Mouse (Mus musculus) limb, embryonic 13.5 days (tissue): ENCODE data around the gene Sec14l1. TPM values are rescaled to one million over a fixed set of nuclear protein-coding genes. Genes with fewer than 3 reads are reported as not detected.
A peak's percentile ranks its signal among the peaks of the same experiment; 100 is the strongest.

ENCODE experiments used
- ATAC-seq: fragments of 200-750 bp; cut with Nextera tagmentation; 2 replicates; pipeline ENCODE4 v1.8.0; 2017; ENCODE audit warnings: low read depth, moderate number of reproducible peaks, moderate TSS enrichment; ENCODE audit not compliant: low FRiP score
- H3K27ac ChIP-seq: fragments of 300-500 bp; sonication (generic); 2 replicates; pipeline ENCODE4 v1.5.1; 2015; ENCODE audit warnings: inconsistent platforms, mild to moderate bottlenecking, moderate library complexity
- H3K27me3 ChIP-seq: fragments of 300-500 bp; sonication (generic); 2 replicates; pipeline ENCODE4 v1.6.1; 2015; ENCODE audit warnings: mild to moderate bottlenecking, inconsistent platforms
- H3K36me3 ChIP-seq: fragments of 300-500 bp; sonication (generic); 2 replicates; pipeline ENCODE4 v1.6.1; 2015; ENCODE audit warnings: inconsistent platforms, mild to moderate bottlenecking, moderate library complexity
- H3K4me1 ChIP-seq: fragments of 300-500 bp; sonication (generic); 2 replicates; pipeline ENCODE4 v1.6.1; 2015; ENCODE audit warnings: inconsistent platforms
- H3K4me2 ChIP-seq: fragments of 300-500 bp; sonication (generic); replicated peaks from 2 replicates; pipeline ENCODE4 v1.6.1; 2015; ENCODE audit warnings: inconsistent platforms, mild to moderate bottlenecking, moderate library complexity
- H3K4me3 ChIP-seq: fragments of 300-500 bp; sonication (generic); 2 replicates; pipeline ENCODE4 v1.5.1; 2015; ENCODE audit warnings: moderate library complexity, mild to moderate bottlenecking, inconsistent platforms
- H3K9ac ChIP-seq: fragments of 300-500 bp; sonication (generic); 2 replicates; pipeline ENCODE4 v1.6.1; 2015; ENCODE audit warnings: mild to moderate bottlenecking, inconsistent platforms
- H3K9me3 ChIP-seq: fragments of 300-500 bp; sonication (generic); 2 replicates; pipeline ENCODE4 v1.6.1; 2016; ENCODE audit warnings: inconsistent platforms
- WGBS: fragments of 180-500 bp; shearing (Covaris S2); methylation state at CpG from one replicate; pipeline ENCODE4 v1.1.7; 2015; 5-methylcytosine and 5-hydroxymethylcytosine counted together
- polyA plus RNA-seq: library from polyadenylated mRNA; unstranded; fragments of >200 nt; fragmentation: Nextera tagmentation; extraction: Ambion mirVana; gene quantifications from 2 replicates; pipeline ENCODE4 v1.2.1, GENCODE M21; 2015

Sec14l1 gene
- polyA plus RNA-seq, 1 experiment from 2014 or later = 65.4 TPM

GRCm38 (mm10) chr11:117183841-117184240 is 68.9 kb downstream of the Sec14l1 start:
- H3K4me2 ChIP-seq = no peak overlapping the region
- no peaks in the 10 kb centered on the region for H3K36me3 ChIP-seq
- no peak for ATAC-seq
- no peak overlapping the region for H3K27ac ChIP-seq
- H3K4me3 ChIP-seq = no peak overlapping the region
- peaks cover 16% of the 10 kb centered on the region for H3K4me1 ChIP-seq
- no peak overlapping the region for H3K9ac ChIP-seq
- H3K9me3 ChIP-seq = peaks cover 21% of the 10 kb centered on the region
- 81% methylated on average over 5 of the region's 5 CpGs for WGBS
- H3K27me3 ChIP-seq = no peaks in the 10 kb centered on the region

DNA sequence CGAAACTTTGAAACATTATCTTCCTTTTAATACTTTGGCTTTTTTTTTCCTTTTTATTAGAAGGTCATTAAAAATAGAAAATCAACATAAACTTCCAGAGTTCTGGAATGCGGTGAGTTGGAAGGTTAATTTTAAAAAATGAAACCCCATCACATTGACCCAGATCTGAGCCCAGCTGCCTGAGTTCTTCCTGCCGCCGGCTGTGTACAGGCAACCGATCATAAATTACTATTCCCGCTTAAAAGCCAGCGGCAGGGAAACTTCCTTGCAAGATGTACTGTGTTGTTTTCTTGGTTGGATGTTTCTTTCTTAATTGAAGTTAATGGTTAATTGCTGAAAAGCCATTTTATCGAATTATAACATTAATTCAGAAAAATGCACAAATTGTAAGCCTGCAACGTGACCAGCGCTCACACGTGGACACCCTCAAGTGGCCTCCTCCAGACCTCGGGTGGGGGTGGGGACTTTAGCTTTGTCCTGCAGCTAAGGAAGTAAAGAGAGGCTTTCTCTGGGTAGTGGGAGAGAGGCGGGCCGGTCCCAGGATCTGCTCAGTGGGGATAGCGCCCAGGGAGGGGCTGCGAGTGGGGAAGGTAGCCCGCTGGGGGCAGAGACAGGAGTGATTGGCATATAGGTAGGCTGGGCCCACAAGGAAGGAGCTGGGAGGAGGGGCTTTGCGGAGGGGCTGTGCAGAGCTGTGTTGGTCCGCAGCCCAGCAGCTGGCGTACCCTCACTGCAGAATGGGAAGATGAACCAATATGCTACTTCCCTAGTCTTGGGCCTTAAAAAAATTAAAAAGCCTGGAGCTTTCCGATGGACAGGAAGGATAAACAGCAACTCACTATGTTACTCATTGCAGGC is 70.3 kb downstream of the Sec14l1 start:
- peak overlapping the region; percentile 84 for H3K27ac ChIP-seq
- H3K4me1 ChIP-seq = peaks cover 16% of the 10 kb centered on the region
- no peak for ATAC-seq
- 28% methylated on average over 21 of the region's 21 CpGs for WGBS
- no peaks in the 10 kb centered on the region for H3K36me3 ChIP-seq
- H3K27me3 ChIP-seq = no peaks in the 10 kb centered on the region
- H3K9me3 ChIP-seq = peaks cover 17% of the 10 kb centered on the region
- no peak overlapping the region for H3K4me3 ChIP-seq
- H3K4me2 ChIP-seq = peak overlapping the region; percentile 49
- peak overlapping the region; percentile 31 for H3K9ac ChIP-seq

GRCm38 (mm10) chr11:117191524-117191923 is 76.6 kb downstream of the Sec14l1 start:
- ATAC-seq = no peak
- Histone ChIP-seq H3K4me1 (no peaks in the 10 kb centered on the region), H3K4me2 (no peak overlapping the region), H3K4me3 (no peak overlapping the region), H3K27me3 (no peaks in the 10 kb centered on the region), H3K9me3 (no peaks in the 10 kb centered on the region), H3K9ac (no peak overlapping the region), H3K27ac (no peak overlapping the region), H3K36me3 (no peaks in the 10 kb centered on the region)
- 66% methylated on average over 5 of the region's 5 CpGs for WGBS

DNA sequence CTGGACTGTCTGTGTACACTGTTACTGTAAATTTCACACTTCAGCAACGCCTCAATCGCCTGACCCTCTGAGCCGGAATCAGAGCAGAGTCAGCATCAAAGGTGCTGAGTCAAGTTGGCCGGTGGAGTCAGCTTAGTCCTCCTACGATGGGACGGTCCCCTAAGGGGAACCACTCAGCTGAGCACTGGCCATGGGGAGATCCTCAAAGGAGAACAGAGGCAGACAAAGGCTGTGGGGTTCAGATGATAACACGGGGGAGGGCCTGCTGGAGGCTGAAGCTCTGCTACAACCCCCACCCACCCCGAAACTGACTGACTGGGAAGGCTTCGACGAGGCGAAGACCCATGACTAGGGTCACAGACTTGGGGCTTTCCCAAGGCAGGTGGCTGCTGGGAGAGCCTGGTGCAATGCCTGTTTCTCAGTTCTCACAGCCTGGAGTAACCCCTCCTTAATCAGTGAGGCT is 79.5 kb downstream of the Sec14l1 start:
- no peak for ATAC-seq

DNA sequence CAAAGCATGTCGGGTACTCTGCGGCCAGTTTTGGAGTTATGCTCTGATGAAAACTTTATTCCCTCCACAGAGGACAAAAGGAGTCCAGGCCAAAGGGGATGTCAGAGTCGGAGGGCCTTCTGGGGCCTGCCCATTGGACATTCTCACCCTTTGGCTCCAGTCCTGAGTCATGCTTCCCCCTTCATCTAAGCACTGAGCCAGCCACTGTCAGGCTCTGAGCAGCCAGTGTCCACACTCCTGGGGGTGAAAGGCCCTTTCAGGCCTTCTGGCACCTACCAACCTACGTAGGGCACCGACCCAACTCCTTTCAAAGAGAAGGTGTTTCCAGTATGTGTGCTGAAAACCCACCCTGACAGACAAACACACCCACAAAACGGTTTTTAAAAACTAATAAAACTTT is 80.6 kb downstream of the Sec14l1 start:
- ATAC-seq = no peak
- Histone ChIP-seq H3K27me3 (peaks cover 24% of the 10 kb centered on the region), H3K4me2 (no peak overlapping the region), H3K4me1 (peaks cover 17% of the 10 kb centered on the region), H3K4me3 (no peak overlapping the region), H3K9me3 (no peaks in the 10 kb centered on the region), H3K9ac (no peak overlapping the region), H3K36me3 (no peaks in the 10 kb centered on the region), H3K27ac (no peak overlapping the region)
- 77% methylated on average over 6 of the region's 6 CpGs for WGBS

More for the DNA sequence above, 79.5 kb downstream of the Sec14l1 start:
- Histone ChIP-seq H3K27me3 (peaks cover 15% of the 10 kb centered on the region), H3K4me3 (no peak overlapping the region), H3K9me3 (no peaks in the 10 kb centered on the region), H3K36me3 (no peaks in the 10 kb centered on the region), H3K4me1 (peaks cover 6% of the 10 kb centered on the region), H3K9ac (no peak overlapping the region), H3K4me2 (no peak overlapping the region), H3K27ac (no peak overlapping the region; the same call in 1 of the 2 replicates)
- 73% methylated on average over 11 of the region's 11 CpGs for WGBS

DNA sequence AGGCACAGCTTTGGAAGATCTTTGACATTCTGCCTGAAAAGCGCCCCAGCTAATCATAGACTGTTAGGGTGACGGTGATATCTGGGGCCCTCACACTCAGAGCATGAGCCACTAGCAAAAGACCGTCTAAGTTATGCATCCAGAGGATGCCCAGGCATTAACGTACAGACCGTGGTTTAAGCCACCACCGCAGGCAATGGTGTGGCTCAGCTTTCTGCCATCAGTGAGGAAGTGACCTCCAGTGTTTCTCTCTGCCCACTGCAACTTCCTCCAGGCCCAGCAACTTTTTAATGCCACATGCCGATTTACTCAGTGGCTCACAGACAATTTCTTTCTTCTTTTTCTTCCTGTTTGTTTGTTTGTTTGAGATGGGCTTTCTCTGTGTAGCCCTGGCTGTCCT is 81.7 kb downstream of the Sec14l1 start:
- Histone ChIP-seq H3K4me3 (no peak overlapping the region), H3K4me1 (peaks cover 27% of the 10 kb centered on the region), H3K27me3 (peaks cover 24% of the 10 kb centered on the region), H3K27ac (no peak overlapping the region), H3K4me2 (no peak overlapping the region), H3K9me3 (no peaks in the 10 kb centered on the region), H3K36me3 (no peaks in the 10 kb centered on the region), H3K9ac (no peak overlapping the region)
- ATAC-seq = no peak
- WGBS = 82% methylated on average over 7 of the region's 7 CpGs

GRCm38 (mm10) chr11:117198122-117198521 is 83.2 kb downstream of the Sec14l1 start:
- H3K4me1 ChIP-seq = peaks cover 39% of the 10 kb centered on the region
- H3K27me3 ChIP-seq = peaks cover 24% of the 10 kb centered on the region
- H3K36me3 ChIP-seq = no peaks in the 10 kb centered on the region
- no peak overlapping the region for H3K9ac ChIP-seq
- no peak for ATAC-seq
- no peaks in the 10 kb centered on the region for H3K9me3 ChIP-seq
- WGBS = 87% methylated on average over 5 of the region's 5 CpGs
- no peak overlapping the region for H3K4me2 ChIP-seq
- H3K27ac ChIP-seq = no peak overlapping the region
- no peak overlapping the region for H3K4me3 ChIP-seq

DNA sequence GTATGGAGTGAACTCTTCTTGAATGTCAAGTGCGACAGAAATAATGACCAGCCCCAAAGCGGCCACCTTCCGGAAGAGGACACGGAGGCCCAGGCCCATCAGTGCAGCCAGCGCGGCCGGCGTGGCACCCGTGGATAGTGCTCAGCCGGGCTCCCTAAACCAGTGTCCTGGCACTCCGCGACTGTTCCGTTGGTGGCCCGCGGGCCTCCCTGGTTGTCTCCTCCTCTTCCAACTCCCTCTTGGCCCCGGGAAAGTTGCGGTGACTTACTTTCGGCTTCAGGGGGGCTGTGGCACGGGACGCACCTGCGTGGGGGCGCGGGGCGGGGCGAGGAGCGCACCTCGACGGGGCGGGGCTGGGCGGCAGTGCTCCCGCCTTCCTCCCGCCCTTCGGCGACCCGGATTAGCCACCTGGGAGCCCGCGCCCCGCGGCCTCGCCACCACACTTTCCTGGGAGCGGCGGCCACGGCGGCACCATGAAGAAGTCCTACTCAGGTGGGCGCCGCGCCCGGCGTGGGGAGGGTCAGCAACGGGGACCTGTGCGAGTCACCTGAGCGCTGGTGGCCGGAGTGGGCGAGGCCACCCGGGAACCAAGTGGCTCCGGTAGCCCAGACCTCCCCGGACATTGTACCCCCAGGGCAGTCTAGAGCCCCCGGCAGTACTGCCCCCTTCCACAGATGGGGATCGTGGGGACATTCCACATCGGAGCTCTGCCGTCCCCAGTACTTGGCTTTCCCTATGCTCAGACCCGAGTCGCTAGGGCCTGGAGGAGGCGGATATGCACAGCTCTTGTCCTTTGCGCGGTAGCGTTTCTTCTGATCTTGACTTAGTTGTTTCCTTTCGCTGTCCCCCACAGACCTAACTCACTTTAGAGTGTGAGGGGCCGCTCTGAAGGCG is 84.6 kb downstream of the Sec14l1 start, which contains the start of gene Sept9:
Gene Sept9 (plus strand): TSS at position 380 of the 894 bp plus-strand sequence.
- peak within 1 kb of the TSS; percentile 58 for H3K9ac ChIP-seq
- H3K27me3 ChIP-seq = peaks cover 24% of the 10 kb centered on the region
- ATAC-seq = 0 out of 2 replicates have a peak, but pooled peaks have one; percentile 19

GRCm38 (mm10) chr11:117201846-117202245 is 86.9 kb downstream of the Sec14l1 start:
- Histone ChIP-seq H3K27ac (no peak overlapping the region), H3K9me3 (no peaks in the 10 kb centered on the region), H3K27me3 (peaks cover 24% of the 10 kb centered on the region), H3K4me1 (peaks cover 57% of the 10 kb centered on the region), H3K4me3 (no peak overlapping the region), H3K4me2 (no peak overlapping the region), H3K36me3 (no peaks in the 10 kb centered on the region), H3K9ac (no peak overlapping the region)
- 84% methylated on average over 12 of the region's 12 CpGs for whole genome bisulfite sequencing
- ATAC-seq = no peak

More for the DNA sequence above, 84.6 kb downstream of the Sec14l1 start, which contains the start of gene Sept9:
- H3K4me3 ChIP-seq = peak within 1 kb of the TSS; percentile 54
- H3K4me2 ChIP-seq = peak within 1 kb of the TSS; percentile 96
- no peak within 1 kb of the TSS; the same call in 1 of the 2 replicates for H3K27ac ChIP-seq
- 1% methylated on average over 64 of the region's 70 CpGs for WGBS
- H3K9me3 ChIP-seq = no peaks in the 10 kb centered on the region
- H3K36me3 ChIP-seq = no peaks in the 10 kb centered on the region
- H3K4me1 ChIP-seq = peaks cover 44% of the 10 kb centered on the region

GRCm38 (mm10) chr11:117204606-117205005 is 89.6 kb downstream of the Sec14l1 start:
- Histone ChIP-seq H3K36me3 (no peaks in the 10 kb centered on the region), H3K4me2 (no peak overlapping the region), H3K9me3 (no peaks in the 10 kb centered on the region), H3K9ac (no peak overlapping the region), H3K27ac (no peak overlapping the region), H3K4me1 (peaks cover 69% of the 10 kb centered on the region), H3K4me3 (no peak overlapping the region), H3K27me3 (peaks cover 8% of the 10 kb centered on the region)
- no peak for ATAC-seq
- 84% methylated on average over 8 of the region's 8 CpGs for WGBS

DNA sequence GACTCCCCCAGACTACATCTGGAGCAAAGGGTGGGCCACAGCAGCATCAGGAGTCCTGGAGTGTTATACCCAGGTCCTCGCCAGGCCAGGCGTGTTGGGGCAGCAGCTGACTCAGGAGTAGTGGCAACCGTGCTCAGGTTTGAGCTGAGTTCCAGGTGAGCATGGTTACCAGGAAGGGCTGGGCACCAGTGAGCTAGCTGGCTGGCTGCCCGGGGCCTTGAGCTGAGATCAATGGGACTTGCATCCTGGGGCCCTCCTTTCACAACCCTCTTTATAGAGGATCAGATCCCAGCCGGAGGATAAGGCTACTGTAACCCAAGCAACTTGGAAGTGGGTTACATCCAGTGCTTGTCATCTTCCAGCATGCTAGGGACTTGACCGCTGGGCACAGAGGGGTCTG is 90.1 kb downstream of the Sec14l1 start:
- H3K9me3 ChIP-seq = no peaks in the 10 kb centered on the region
- no peak overlapping the region for H3K27ac ChIP-seq
- no peaks in the 10 kb centered on the region for H3K36me3 ChIP-seq
- no peak overlapping the region for H3K4me3 ChIP-seq
- ATAC-seq = no peak
- WGBS = 69% methylated on average over 6 of the region's 6 CpGs
- no peak overlapping the region for H3K9ac ChIP-seq
- peaks cover 64% of the 10 kb centered on the region for H3K4me1 ChIP-seq
- peaks cover 3% of the 10 kb centered on the region; the same call in 1 of the 2 replicates for H3K27me3 ChIP-seq
- no peak overlapping the region for H3K4me2 ChIP-seq

DNA sequence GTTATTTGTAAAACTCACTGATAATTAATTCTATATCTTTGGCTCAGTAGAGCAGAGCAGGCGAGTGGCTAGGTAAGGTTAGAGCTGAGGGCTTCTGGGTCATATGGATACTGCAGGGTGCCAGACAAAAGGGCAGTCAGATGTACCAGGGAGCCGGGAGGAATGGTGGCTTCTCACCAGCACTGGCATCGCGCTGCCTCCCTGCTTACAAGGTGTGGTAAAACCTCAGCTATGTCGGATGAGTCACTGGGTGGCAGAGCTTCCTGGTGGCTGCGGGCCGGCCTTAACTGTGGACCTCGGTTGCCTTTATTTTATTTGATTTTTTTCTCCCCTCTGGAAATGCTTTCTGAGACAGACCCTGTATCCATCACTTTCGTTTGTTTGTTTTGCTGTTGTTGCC is 90.5 kb downstream of the Sec14l1 start:
- no peak overlapping the region for H3K4me3 ChIP-seq
- H3K27ac ChIP-seq = no peak overlapping the region
- no peak overlapping the region for H3K9ac ChIP-seq
- peaks cover 60% of the 10 kb centered on the region for H3K4me1 ChIP-seq
- 83% methylated on average over 9 of the region's 9 CpGs for WGBS
- no peak for ATAC-seq
- H3K9me3 ChIP-seq = no peaks in the 10 kb centered on the region
- H3K27me3 ChIP-seq = peaks cover under 1% of the 10 kb centered on the region; the same call in 1 of the 2 replicates
- H3K4me2 ChIP-seq = no peak overlapping the region
- no peaks in the 10 kb centered on the region for H3K36me3 ChIP-seq
